Mouse (Mus musculus): ENCODE data around the gene Slc9b2. TPM values are rescaled to one million over a fixed set of nuclear protein-coding genes. Genes with fewer than 3 reads are reported as not detected.

Slc9b2 gene
- polyA plus RNA-seq, 1 experiment = 0.11 TPM

GRCm38 (mm10) chr3:135304566-135304965 lies 2.9 kb upstream of the Slc9b2 start:
- 53% methylated on average over 9 of the region's 9 CpGs for WGBS
- no peak for DNase-seq (ENCODE audit: low read depth, low spot score)

GRCm38 (mm10) chr3:135312916-135313491 lies 5.5 kb downstream of the Slc9b2 start:
- DNase-seq (ENCODE audit: low read depth, low spot score) = no peak
- WGBS = 45% methylated on average over 2 of the region's 2 CpGs

- WGBS = 81% methylated on average over 2 of the region's 2 CpGs
- DNase-seq (ENCODE audit: low read depth, low spot score) = no peak
Measured at GRCm38 (mm10) chr3:135313727-135314126, 6.2 kb downstream of the Slc9b2 start.

GRCm38 (mm10) chr3:135314811-135315210 lies 7.3 kb downstream of the Slc9b2 start:
- 62% methylated on average over 2 of the region's 2 CpGs for WGBS

GRCm38 (mm10) chr3:135315720-135316425 lies 8.4 kb downstream of the Slc9b2 start:
- DNase-seq (ENCODE audit: low read depth, low spot score) = no peak
- 82% methylated on average over 9 of the region's 9 CpGs for WGBS

More at GRCm38 (mm10) chr3:135314811-135315210, 7.3 kb downstream of the Slc9b2 start:
- DNase-seq (ENCODE audit: low read depth, low spot score) = no peak

- DNase-seq (ENCODE audit: low read depth, low spot score) = no peak
- 82% methylated on average over 11 of the region's 11 CpGs for WGBS
Measured at GRCm38 (mm10) chr3:135318331-135318730, 10.8 kb downstream of the Slc9b2 start.

GRCm38 (mm10) chr3:135324354-135324753 lies 16.9 kb downstream of the Slc9b2 start:
- DNase-seq (ENCODE audit: low read depth, low spot score) = no peak
- WGBS = 59% methylated on average over 6 of the region's 6 CpGs

GRCm38 (mm10) chr3:135327176-135327575 lies 19.7 kb downstream of the Slc9b2 start:
- 53% methylated on average over 6 of the region's 6 CpGs for WGBS
- no peak for DNase-seq (ENCODE audit: low read depth, low spot score)

- no peak for DNase-seq (ENCODE audit: low read depth, low spot score)
Measured at GRCm38 (mm10) chr3:135327601-135328000, 20.1 kb downstream of the Slc9b2 start.

GRCm38 (mm10) chr3:135328560-135328959 lies 21.1 kb downstream of the Slc9b2 start:
- 57% methylated on average over 3 of the region's 3 CpGs for WGBS
- DNase-seq (ENCODE audit: low read depth, low spot score) = peak; percentile 16

More at GRCm38 (mm10) chr3:135327601-135328000, 20.1 kb downstream of the Slc9b2 start:
- 54% methylated on average over 2 of the region's 2 CpGs for WGBS

- no peak for DNase-seq (ENCODE audit: low read depth, low spot score)
Measured at GRCm38 (mm10) chr3:135332691-135333090, 25.2 kb downstream of the Slc9b2 start.

- no peak for DNase-seq (ENCODE audit: low read depth, low spot score)
Measured at GRCm38 (mm10) chr3:135333763-135334162, 26.3 kb downstream of the Slc9b2 start.

GRCm38 (mm10) chr3:135347739-135348264 lies 40.3 kb downstream of the Slc9b2 start, which contains the start of gene Slc9b1:
Gene Slc9b1 (plus strand): TSS chr3:135348029.
- no peak for DNase-seq (ENCODE audit: low read depth, low spot score)
- 72% methylated on average over 14 of the region's 14 CpGs for WGBS

More at GRCm38 (mm10) chr3:135333763-135334162, 26.3 kb downstream of the Slc9b2 start:
- WGBS = 54% methylated on average over 4 of the region's 4 CpGs

GRCm38 (mm10) chr3:135349022-135349421 lies 41.5 kb downstream of the Slc9b2 start:
- no peak for DNase-seq (ENCODE audit: low read depth, low spot score)

GRCm38 (mm10) chr3:135351857-135352256 lies 44.4 kb downstream of the Slc9b2 start:
- WGBS = 95% methylated on average over 3 of the region's 3 CpGs
- no peak for DNase-seq (ENCODE audit: low read depth, low spot score)

- no peak for DNase-seq (ENCODE audit: low read depth, low spot score)
- 84% methylated on average over 4 of the region's 4 CpGs for WGBS
Measured at GRCm38 (mm10) chr3:135357394-135357793, 49.9 kb downstream of the Slc9b2 start.

- no peak for DNase-seq (ENCODE audit: low read depth, low spot score)
- WGBS = 75% methylated on average over 3 of the region's 3 CpGs
Measured at GRCm38 (mm10) chr3:135375836-135376235, 68.3 kb downstream of the Slc9b2 start.

- 75% methylated on average over 10 of the region's 10 CpGs for WGBS
- DNase-seq (ENCODE audit: low read depth, low spot score) = no peak
Measured at GRCm38 (mm10) chr3:135377445-135377844, 69.9 kb downstream of the Slc9b2 start.

GRCm38 (mm10) chr3:135379868-135380267 lies 72.4 kb downstream of the Slc9b2 start:
- DNase-seq (ENCODE audit: low read depth, low spot score) = no peak
- 97% methylated on average over 4 of the region's 4 CpGs for WGBS

GRCm38 (mm10) chr3:135393186-135393585 lies 85.7 kb downstream of the Slc9b2 start:
- DNase-seq (ENCODE audit: low read depth, low spot score) = no peak
- WGBS = 65% methylated on average over 6 of the region's 6 CpGs

Data from large intestine, adult 2 months (tissue).